Mouse (Mus musculus): Measurements from ENCODE around the gene Stk4. TPM values are rescaled to one million over a fixed set of nuclear protein-coding genes. Genes with fewer than 3 reads are reported as not detected.

Gene Stk4
- total and polyA plus RNA-seq, 3 experiments: 51.4 to 77.5 (median 64.4) TPM

GRCm38 (mm10) chr2:164183340-164183739 lies 113.2 kb downstream of the Stk4 start:
- TF ChIP-seq ZKSCAN1 (IDR thresholded peaks at IDR 0.05; ENCODE audit: borderline replicate concordance, low read depth, low read length) (no peak), USF2 (conservative IDR thresholded peaks at IDR 0.05; ENCODE audit: low read depth, low read length) (no peak), CHD2 (IDR thresholded peaks at IDR 0.05; ENCODE audit: low read length) (no peak), JUN (IDR thresholded peaks at IDR 0.05; ENCODE audit: insufficient read depth, low read depth, low read length) (no peak), USF1 (IDR thresholded peaks at IDR 0.05; ENCODE audit: low read depth, low read length) (no peak), TBP (conservative IDR thresholded peaks at IDR 0.05; ENCODE audit: low read depth, low read length) (no peak), NELFE (IDR thresholded peaks at IDR 0.05; ENCODE audit: low read depth, low read length) (no peak), ZMIZ1 (IDR thresholded peaks at IDR 0.05; ENCODE audit: low read depth, low read length) (no peak), GABPA (IDR thresholded peaks at IDR 0.05; ENCODE audit: insufficient replicate concordance, low read depth, low read length) (no peak), UBTF (IDR thresholded peaks at IDR 0.05; ENCODE audit: low read depth, low read length) (no peak), E2F4 (IDR thresholded peaks at IDR 0.05; ENCODE audit: insufficient replicate concordance, low read depth, low read length) (no peak), CTCF (conservative IDR thresholded peaks at IDR 0.05 in 1 of 2, IDR thresholded peaks at IDR 0.05 in 1 of 2; ENCODE audit: low read depth in 2 of 2, low read length in 2 of 2) (no peak), CHD1 (IDR thresholded peaks at IDR 0.05; ENCODE audit: low read depth, low read length) (no peak), POLR2AphosphoS2 (IDR thresholded peaks at IDR 0.05; ENCODE audit: low read depth, low read length) (no peak)
- Histone ChIP-seq H3K36me3 (replicated peaks in 1 of 2; ENCODE audit: control insufficient read depth in 1 of 2, insufficient read depth in 1 of 2, low read length in 1 of 2) (peaks cover 0 to 2% of the 10 kb centered on the region in 2 experiments), H3K9ac (ENCODE audit: insufficient read depth, low read depth) (no peak overlapping the region), H3K4me1 (ENCODE audit: control insufficient read depth in 1 of 2, insufficient read depth in 2 of 2) (peaks cover 6 to 26% of the 10 kb centered on the region in 2 experiments), H3K4me3 (replicated peaks in 1 of 3; ENCODE audit: low read depth in 2 of 3, low read length in 2 of 3, poor library complexity in 1 of 3) (no peak overlapping the region), H3K4me2 (ENCODE audit: insufficient read depth, low read depth, poor library complexity, severe bottlenecking) (no peak overlapping the region), H3K27me3 (replicated peaks) (no peaks in the 10 kb centered on the region), H3K9me3 (replicated peaks; ENCODE audit: low read length) (no peaks in the 10 kb centered on the region), H3K79me2 (replicated peaks; ENCODE audit: control insufficient read depth, extremely low read depth, insufficient read depth, poor library complexity, severe bottlenecking) (no peaks in the 10 kb centered on the region), H3K27ac (ENCODE audit: insufficient read depth, low read depth) (no peak overlapping the region)
- dilution Hi-C loops (cut with MboI; ENCODE audit: extremely low pct_ligation_motif_present, extremely low pct_unique_long_range_greater_than_20kb, low sequenced_read_pairs): no loop called here
- DNase-seq (ENCODE audit: extremely low read depth): no peak
- in situ Hi-C loops (cut with MboI; ENCODE audit: low pct_ligation_motif_present, low pct_unique_long_range_greater_than_20kb, low sequenced_read_pairs): no loop called here

- H3K9me3 ChIP-seq (replicated peaks; ENCODE audit: low read length): no peaks in the 10 kb centered on the region
- no peak overlapping the region for H3K4me3 ChIP-seq (replicated peaks in 1 of 3; ENCODE audit: low read depth in 2 of 3, low read length in 2 of 3, poor library complexity in 1 of 3)
- TF ChIP-seq UBTF (IDR thresholded peaks at IDR 0.05; ENCODE audit: low read depth, low read length) (no peak), NELFE (IDR thresholded peaks at IDR 0.05; ENCODE audit: low read depth, low read length) (no peak)
- H3K79me2 ChIP-seq (replicated peaks; ENCODE audit: control insufficient read depth, extremely low read depth, insufficient read depth, poor library complexity, severe bottlenecking): no peaks in the 10 kb centered on the region
- no peak overlapping the region for H3K9ac ChIP-seq (ENCODE audit: insufficient read depth, low read depth)
- H3K4me1 ChIP-seq (ENCODE audit: control insufficient read depth in 1 of 2, insufficient read depth in 2 of 2): peaks cover 6 to 26% of the 10 kb centered on the region in 2 experiments
- in situ Hi-C loops (cut with MboI; ENCODE audit: low pct_ligation_motif_present, low pct_unique_long_range_greater_than_20kb, low sequenced_read_pairs): no loop called here
- H3K27ac ChIP-seq (ENCODE audit: insufficient read depth, low read depth): no peak overlapping the region
- H3K27me3 ChIP-seq (replicated peaks): no peaks in the 10 kb centered on the region
- no peak overlapping the region for H3K4me2 ChIP-seq (ENCODE audit: insufficient read depth, low read depth, poor library complexity, severe bottlenecking)
- peaks cover 0 to 2% of the 10 kb centered on the region in 2 experiments for H3K36me3 ChIP-seq (replicated peaks in 1 of 2; ENCODE audit: control insufficient read depth in 1 of 2, insufficient read depth in 1 of 2, low read length in 1 of 2)
- dilution Hi-C loops (cut with MboI; ENCODE audit: extremely low pct_ligation_motif_present, extremely low pct_unique_long_range_greater_than_20kb, low sequenced_read_pairs): no loop called here
- DNase-seq (ENCODE audit: extremely low read depth): no peak
Observed at GRCm38 (mm10) chr2:164184145-164184719, 114.1 kb downstream of the Stk4 start.
